Mouse (Mus musculus) CH12.LX (cell line): ENCODE data around the gene Krr1. TPM values are rescaled to one million over a fixed set of nuclear protein-coding genes. Genes with fewer than 3 reads are reported as not detected.
A peak's percentile ranks its signal among the peaks of the same experiment; 100 is the strongest.

Experiments used
- DNase-seq: peaks from one replicate; pipeline ENCODE4 v3.0.0-alpha.2; 2013; ENCODE audit errors: extremely low read depth
- H3K27ac ChIP-seq: 2 replicates; pipeline ENCODE4 v1.5.1; 2012; ENCODE audit warnings: low read depth, mild to moderate bottlenecking, control low read depth, moderate library complexity; ENCODE audit not compliant: insufficient read depth
- H3K27me3 ChIP-seq: replicated peaks from 2 replicates; pipeline ENCODE3; 2012; ENCODE audit warnings: inconsistent platforms
- H3K36me3 ChIP-seq, 2 experiments: replicated peaks in 1 of 2; 2 replicates each; pipeline versions ENCODE3 to v1.6.1; 2012; ENCODE audit warnings: inconsistent platforms in 1 of 2, low read length in 1 of 2, mild to moderate bottlenecking in 1 of 2, mixed read lengths in 1 of 2, moderate library complexity in 1 of 2; ENCODE audit not compliant: control insufficient read depth in 1 of 2, insufficient read depth in 1 of 2
- H3K4me1 ChIP-seq, 2 experiments: 2 replicates each; pipeline ENCODE4 v1.6.1; 2012; ENCODE audit warnings: inconsistent platforms in 1 of 2, moderate library complexity in 1 of 2; ENCODE audit not compliant: insufficient read depth in 2 of 2, control insufficient read depth in 1 of 2
- H3K4me2 ChIP-seq: 2 replicates; pipeline ENCODE4 v1.6.1; 2012; ENCODE audit warnings: low read depth, mild to moderate bottlenecking, control low read depth; ENCODE audit not compliant: poor library complexity, insufficient read depth, severe bottlenecking
- H3K4me3 ChIP-seq, 3 experiments: fragments of 150-350 bp in 1 of 3; sonication (generic) in 1 of 3; replicated peaks in 1 of 3; 2 replicates each; pipeline versions ENCODE3 to v1.5.1; 2011 to 2012; ENCODE audit warnings: low read depth in 2 of 3, low read length in 2 of 3, mild to moderate bottlenecking in 2 of 3, moderate library complexity in 2 of 3, control low read depth in 1 of 3, improper control_type of control experiment in 1 of 3, inconsistent platforms in 1 of 3, mixed read lengths in 1 of 3; ENCODE audit not compliant: poor library complexity in 1 of 3
- H3K79me2 ChIP-seq: replicated peaks from 2 replicates; pipeline ENCODE4 v1.6.1; 2012; ENCODE audit warnings: mild to moderate bottlenecking, moderate library complexity; ENCODE audit not compliant: control insufficient read depth, poor library complexity, insufficient read depth, severe bottlenecking; ENCODE audit errors: extremely low read depth
- H3K9ac ChIP-seq: 2 replicates; pipeline ENCODE4 v1.6.1; 2012; ENCODE audit warnings: low read depth, mild to moderate bottlenecking, control low read depth, moderate library complexity; ENCODE audit not compliant: insufficient read depth
- H3K9me3 ChIP-seq: replicated peaks from 2 replicates; pipeline ENCODE3; 2012; ENCODE audit warnings: low read length, inconsistent platforms, mixed read lengths
- BHLHE40 ChIP-seq: IDR thresholded peaks from 2 replicates; pipeline ENCODE4 v1.6.1; 2011; ENCODE audit warnings: mild to moderate bottlenecking, low read depth, low read length, improper control_type of control experiment
- CTCF ChIP-seq, 2 experiments: IDR thresholded peaks in 1 of 2; conservative IDR thresholded peaks in 1 of 2; 2 replicates each; pipeline ENCODE4 v1.5.1; 2011 to 2012; ENCODE audit warnings: low read depth in 2 of 2, low read length in 2 of 2, improper control_type of control experiment in 1 of 2, inconsistent platforms in 1 of 2, mild to moderate bottlenecking in 1 of 2, moderate library complexity in 1 of 2
- E2F4 ChIP-seq: IDR thresholded peaks from 2 replicates; pipeline ENCODE4 v1.6.1; 2011; ENCODE audit warnings: low read depth, low read length, improper control_type of control experiment; ENCODE audit not compliant: insufficient replicate concordance
- EP300 ChIP-seq: IDR thresholded peaks from 2 replicates; pipeline ENCODE4 v1.6.1; 2011; ENCODE audit warnings: low read length, improper control_type of control experiment
- ETS1 ChIP-seq: conservative IDR thresholded peaks from 2 replicates; pipeline ENCODE4 v1.6.1; 2012; ENCODE audit warnings: low read depth, mild to moderate bottlenecking, inconsistent platforms, low read length, improper control_type of control experiment, moderate library complexity
- IRF4 ChIP-seq: IDR thresholded peaks from 2 replicates; pipeline ENCODE4 v1.6.1; 2014; ENCODE audit warnings: low read depth, mild to moderate bottlenecking, inconsistent platforms, low read length, improper control_type of control experiment
- JUN ChIP-seq: IDR thresholded peaks from 2 replicates; pipeline ENCODE4 v1.6.1; 2011; ENCODE audit warnings: low read depth, mild to moderate bottlenecking, low read length, improper control_type of control experiment, moderate library complexity; ENCODE audit not compliant: insufficient read depth
- KAT2A ChIP-seq: IDR thresholded peaks from 2 replicates; pipeline ENCODE4 v1.6.1; 2012; ENCODE audit warnings: low read length, improper control_type of control experiment, inconsistent platforms; ENCODE audit not compliant: insufficient replicate concordance
- MAZ ChIP-seq: IDR thresholded peaks from 2 replicates; pipeline ENCODE4 v1.6.1; 2012; ENCODE audit warnings: low read depth, mild to moderate bottlenecking, inconsistent platforms, low read length, improper control_type of control experiment, moderate library complexity
- MEF2A ChIP-seq: IDR thresholded peaks from 2 replicates; pipeline ENCODE4 v1.6.1; 2014; ENCODE audit warnings: low read depth, mild to moderate bottlenecking, inconsistent platforms, low read length, improper control_type of control experiment, borderline replicate concordance
- MYC ChIP-seq: IDR thresholded peaks from 2 replicates; pipeline ENCODE4 v1.6.1; 2011; ENCODE audit warnings: low read depth, mild to moderate bottlenecking, improper control_type of control experiment, low read length
- NELFE ChIP-seq: IDR thresholded peaks from 2 replicates; pipeline ENCODE4 v1.6.1; 2011; ENCODE audit warnings: low read depth, low read length, improper control_type of control experiment
- NRF1 ChIP-seq: IDR thresholded peaks from 2 replicates; pipeline ENCODE4 v1.6.1; 2014; ENCODE audit warnings: low read depth, mild to moderate bottlenecking, inconsistent platforms, low read length, improper control_type of control experiment, moderate library complexity
- PAX5 ChIP-seq: IDR thresholded peaks from 2 replicates; pipeline ENCODE4 v1.6.1; 2012; ENCODE audit warnings: low read length, inconsistent platforms, mixed read lengths
- POLR2AphosphoS2 ChIP-seq: IDR thresholded peaks from 2 replicates; pipeline ENCODE4 v1.6.1; 2011; ENCODE audit warnings: low read depth, low read length, improper control_type of control experiment
- RAD21 ChIP-seq: IDR thresholded peaks from 2 replicates; pipeline ENCODE4 v1.6.1; 2011; ENCODE audit warnings: low read depth, mild to moderate bottlenecking, low read length, improper control_type of control experiment, moderate library complexity
- SMC3 ChIP-seq: IDR thresholded peaks from 2 replicates; pipeline ENCODE4 v1.6.1; 2011; ENCODE audit warnings: low read depth, low read length, improper control_type of control experiment
- TCF12 ChIP-seq: IDR thresholded peaks from 2 replicates; pipeline ENCODE4 v1.6.1; 2014; ENCODE audit warnings: low read depth, mild to moderate bottlenecking, inconsistent platforms, low read length, improper control_type of control experiment
- ZC3H11A ChIP-seq: IDR thresholded peaks from 2 replicates; pipeline ENCODE4 v1.6.1; 2012; ENCODE audit warnings: low read depth, mild to moderate bottlenecking, inconsistent platforms, low read length, improper control_type of control experiment
- dilution Hi-C: fragments of 300-500 bp; cut with MboI; formaldehyde crosslinking; loops from 2 replicates; pipeline ENCODE4 v1.14.3; 2020; ENCODE audit warnings: low sequenced_read_pairs; ENCODE audit not compliant: extremely low pct_unique_long_range_greater_than_20kb, extremely low pct_ligation_motif_present
- in situ Hi-C: fragments of 300-500 bp; cut with MboI; formaldehyde crosslinking; loops from 3 replicates; pipeline ENCODE4 v1.14.3; 2019; ENCODE audit warnings: low sequenced_read_pairs, low pct_ligation_motif_present, low pct_unique_long_range_greater_than_20kb, mixed read lengths
- polyA plus RNA-seq: library from polyadenylated mRNA; unstranded; fragments of >175 nt; gene quantifications from 2 replicates; pipeline ENCODE4 v1.2.1, GENCODE M21; 2012; ENCODE audit warnings: low read depth; ENCODE audit not compliant: insufficient read length
- total RNA-seq, 2 experiments: library from RNA; depleted of rRNA; stranded (reverse); fragments of 300-350 nt in 1 of 2; fragments of >200 nt in 1 of 2; gene quantifications; 2 replicates each; pipeline ENCODE4 v1.2.3; 2012 to 2014

The Krr1 gene
- total and polyA plus RNA-seq, 3 experiments, result 56.9 to 108 (median 58.7) TPM

- peak overlapping the region; percentile 76; the same call in 1 of the 2 replicates for H3K4me2 ChIP-seq
- no peaks in the 10 kb centered on the region for H3K79me2 ChIP-seq
- H3K27ac ChIP-seq, result no peak overlapping the region
- dilution Hi-C loops, result no loop called here
- no peaks in the 10 kb centered on the region for H3K36me3 ChIP-seq
- in situ Hi-C loops, result loop anchor here (10.0 to 25.0 kb wide), 2 partner anchors 421 to 613 kb away; partner anchors contain the start of gene Phlda1
- DNase-seq, result peak; percentile 80
- H3K9ac ChIP-seq, result no peak overlapping the region
- peak; percentile 45 to 85 for TF ChIP-seq CTCF (conservative IDR thresholded peaks at IDR 0.05 in 1 of 2, IDR thresholded peaks at IDR 0.05 in 1 of 2; ENCODE audit: low read depth in 2 of 2, low read length in 2 of 2)
- TF ChIP-seq MYC, result peak; percentile 37; the same call in 1 of the 2 replicates
- TF ChIP-seq KAT2A, result no peak
- TF ChIP-seq IRF4, result peak; percentile 9; the same call in 1 of the 2 replicates
- no peak for TF ChIP-seq MEF2A
- TF ChIP-seq SMC3, result peak; percentile 83
- no peak for TF ChIP-seq EP300
- peak; percentile 86 for TF ChIP-seq RAD21
- TF ChIP-seq PAX5, result no peak
- no peak for TF ChIP-seq MAZ
- no peak for TF ChIP-seq BHLHE40
- TF ChIP-seq E2F4, result peak; percentile 71; the same call in 1 of the 2 replicates
- TF ChIP-seq JUN, result no peak
- TF ChIP-seq NRF1, result no peak
- no peak for TF ChIP-seq NELFE
- peak; percentile 67 for TF ChIP-seq ZC3H11A
- H3K4me3 ChIP-seq, result no peak overlapping the region
- H3K27me3 ChIP-seq, result no peaks in the 10 kb centered on the region
- no peaks in the 10 kb centered on the region for H3K9me3 ChIP-seq
- peaks cover 0 to 11% of the 10 kb centered on the region in 2 experiments; a peak in 2 of 4 replicates for H3K4me1 ChIP-seq
These were observed 47.0 kb upstream of the Krr1 start for GRCm38 (mm10) chr10:111925489-111925860.

DNA sequence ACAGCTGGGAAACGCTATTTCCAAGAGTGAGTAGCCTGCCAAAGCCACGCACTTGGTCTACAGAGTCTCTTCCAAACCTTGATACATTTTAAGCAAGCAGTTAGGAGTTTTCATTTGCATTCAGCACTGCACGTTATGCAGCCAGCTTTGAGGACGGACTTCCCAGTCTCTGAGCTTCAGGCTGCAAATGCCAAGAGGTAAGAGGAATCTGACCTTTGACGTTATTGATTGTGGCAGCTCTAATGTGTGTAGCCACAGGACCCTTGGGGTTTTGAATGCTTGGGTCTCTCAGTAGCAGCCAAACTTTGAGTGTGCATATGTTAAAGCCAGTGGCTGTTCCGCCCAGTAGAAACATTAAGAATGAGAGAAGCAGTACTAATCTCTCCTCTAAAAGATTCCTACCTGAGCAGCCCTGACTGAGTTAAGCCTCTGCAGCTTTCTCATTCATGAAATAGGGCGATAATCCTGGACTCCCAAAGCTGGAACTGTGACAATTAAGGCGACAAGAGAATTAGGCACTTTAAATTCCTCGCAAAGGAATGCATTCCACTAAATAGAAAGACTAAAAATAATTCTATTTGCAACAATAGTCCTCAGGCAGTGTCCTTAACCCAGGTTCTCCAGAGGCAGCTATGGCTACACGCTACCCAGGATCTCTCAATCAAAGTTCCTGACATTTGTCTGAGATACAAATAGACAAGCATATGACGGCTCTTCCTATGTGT lies 39.7 kb upstream of the Krr1 start:
- dilution Hi-C loops, result no loop called here
- no peak overlapping the region for H3K4me2 ChIP-seq
- TF ChIP-seq TCF12 (no peak), ETS1 (no peak), MAZ (no peak), POLR2AphosphoS2 (no peak)
- no peak overlapping the region for H3K4me3 ChIP-seq
- H3K27ac ChIP-seq, result no peak overlapping the region
- H3K9me3 ChIP-seq, result no peaks in the 10 kb centered on the region
- in situ Hi-C loops, result loop anchor here (25.0 kb wide), 1 partner anchor 620 kb away; no protein-coding TSS in a partner anchor
- DNase-seq, result no peak
- H3K4me1 ChIP-seq, result peaks cover 0 to 2% of the 10 kb centered on the region in 2 experiments; a peak in 1 of 4 replicates
- no peak overlapping the region for H3K9ac ChIP-seq
- H3K27me3 ChIP-seq, result no peaks in the 10 kb centered on the region
- H3K79me2 ChIP-seq, result no peaks in the 10 kb centered on the region
- H3K36me3 ChIP-seq, result no peaks in the 10 kb centered on the region
